Mouse (Mus musculus) cerebellum, postnatal 10 days (tissue): ENCODE measurements around the gene Xiap.
"Not testable (repeated sequence)": the region's sequence is repeated elsewhere in the genome, so short reads cannot be mapped to it uniquely, and the experiment has no call there.

Source experiments
- DNase-seq, 2 experiments: peaks; one replicate each; pipeline ENCODE4 v3.0.0; 2021; ENCODE audit warnings: mixed read lengths in 2 of 2

Xiap gene

GRCm38 (mm10) chrX:42059282-42060068 lies at the start of gene Xiap:
TSS of gene Xiap (plus strand) at chrX:42059679.
- no peak for DNase-seq

DNA sequence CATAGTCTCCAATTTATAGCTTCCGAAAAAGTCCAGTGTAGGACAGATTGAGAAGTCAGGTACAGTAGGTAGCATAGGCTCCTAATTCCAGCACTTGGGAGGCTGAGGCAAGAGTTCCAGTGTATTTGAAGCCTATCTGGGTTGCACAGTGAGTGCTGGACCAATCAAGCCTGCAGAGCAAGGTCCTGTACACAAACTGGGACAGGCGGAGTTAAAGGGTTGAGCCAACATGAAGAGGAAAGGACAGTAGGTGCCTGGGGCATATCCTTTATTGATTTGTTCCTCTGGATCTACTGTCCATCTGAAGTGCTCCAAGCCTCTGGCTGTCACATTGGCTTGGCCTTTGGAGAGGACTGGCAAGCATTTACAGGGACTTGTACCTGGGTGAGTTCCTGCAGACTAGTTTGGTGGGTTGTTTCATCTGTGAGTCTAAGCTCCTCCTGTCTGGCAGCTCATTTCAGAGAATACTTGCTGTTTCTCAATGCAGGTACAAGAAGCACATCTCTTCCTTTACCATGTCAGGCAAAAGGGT lies 46.7 kb upstream of the Xiap start:
- no peak for DNase-seq

DNA sequence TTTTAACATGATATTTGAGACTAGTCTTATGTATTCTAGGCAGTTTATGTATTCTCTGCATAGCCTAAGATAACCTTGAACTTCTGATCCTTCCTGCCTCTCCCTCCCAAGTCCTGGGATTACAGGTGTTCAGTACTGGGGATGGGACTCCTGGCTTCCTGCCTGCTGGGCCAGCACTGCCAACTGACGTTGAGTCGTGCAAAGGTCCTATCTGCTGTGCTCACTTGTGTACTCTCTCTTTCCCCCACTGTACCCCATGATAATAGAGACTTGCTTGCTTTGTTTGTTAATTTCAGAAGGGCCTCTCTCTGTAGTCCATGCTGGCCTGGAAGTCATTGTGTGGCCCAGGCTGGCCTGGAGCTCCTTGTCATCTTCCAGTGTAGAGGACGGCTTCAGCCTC lies 45.7 kb upstream of the Xiap start:
- DNase-seq: peak in 1 of 2 experiments; percentile 6

DNA sequence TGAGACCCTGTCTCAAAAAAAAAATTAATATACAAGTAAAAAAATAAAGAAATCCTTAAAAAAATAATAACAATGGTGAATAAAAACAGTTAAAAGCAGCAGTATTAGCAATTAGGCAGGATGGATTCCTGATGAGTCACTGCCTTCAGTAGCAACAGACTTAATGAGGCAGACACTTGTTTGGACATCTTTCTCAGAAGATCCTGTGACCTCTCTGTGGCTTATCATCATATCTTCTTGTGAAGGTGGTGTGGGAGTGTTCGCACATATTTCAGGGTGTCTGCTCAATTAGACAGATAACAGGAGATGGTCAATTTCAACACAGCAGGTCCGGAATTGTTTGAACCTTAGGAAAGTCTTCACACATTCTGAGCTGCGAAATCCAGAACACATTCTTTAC lies 45.0 kb upstream of the Xiap start:
- DNase-seq: no peak

- DNase-seq: peak in 1 of 2 experiments; percentile 1
These were observed 41.4 kb upstream of the Xiap start for GRCm38 (mm10) chrX:42018030-42018429.

GRCm38 (mm10) chrX:42019441-42019840 lies 40.0 kb upstream of the Xiap start:
- DNase-seq: no peak

DNA sequence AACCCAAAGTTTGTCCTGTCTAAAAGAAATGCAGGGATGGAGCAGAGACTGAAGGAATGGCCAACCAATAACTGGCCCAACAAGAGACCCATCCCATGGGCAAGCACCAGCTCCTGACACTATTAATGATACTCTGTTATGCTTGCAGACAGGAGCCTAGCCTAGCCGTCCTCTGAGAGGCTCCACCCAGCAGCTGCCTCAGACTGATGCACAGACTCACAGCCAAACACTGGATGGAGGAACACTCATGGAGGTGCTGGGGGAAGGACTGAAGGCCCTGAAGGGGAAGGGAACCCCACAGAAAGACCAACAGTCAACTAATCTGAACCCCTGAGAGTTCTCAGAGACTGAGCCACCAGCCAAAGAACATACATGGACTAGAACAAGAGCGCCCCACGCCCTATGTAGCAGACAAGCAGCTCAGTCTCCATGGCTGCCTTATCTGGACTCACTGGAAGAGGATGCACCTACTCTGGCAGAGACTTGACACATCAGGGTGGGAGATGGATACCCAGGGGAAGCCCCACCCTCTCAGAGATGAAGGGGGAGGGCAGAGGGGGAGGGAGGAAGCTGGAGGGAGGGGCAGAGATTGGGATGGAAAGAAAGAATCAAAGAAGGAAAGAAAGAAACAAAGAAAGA lies 33.6 kb upstream of the Xiap start:
- DNase-seq: not testable (repeated sequence)

- DNase-seq: not testable (repeated sequence)
These were observed 32.5 kb upstream of the Xiap start for GRCm38 (mm10) chrX:42026981-42027380.

DNA sequence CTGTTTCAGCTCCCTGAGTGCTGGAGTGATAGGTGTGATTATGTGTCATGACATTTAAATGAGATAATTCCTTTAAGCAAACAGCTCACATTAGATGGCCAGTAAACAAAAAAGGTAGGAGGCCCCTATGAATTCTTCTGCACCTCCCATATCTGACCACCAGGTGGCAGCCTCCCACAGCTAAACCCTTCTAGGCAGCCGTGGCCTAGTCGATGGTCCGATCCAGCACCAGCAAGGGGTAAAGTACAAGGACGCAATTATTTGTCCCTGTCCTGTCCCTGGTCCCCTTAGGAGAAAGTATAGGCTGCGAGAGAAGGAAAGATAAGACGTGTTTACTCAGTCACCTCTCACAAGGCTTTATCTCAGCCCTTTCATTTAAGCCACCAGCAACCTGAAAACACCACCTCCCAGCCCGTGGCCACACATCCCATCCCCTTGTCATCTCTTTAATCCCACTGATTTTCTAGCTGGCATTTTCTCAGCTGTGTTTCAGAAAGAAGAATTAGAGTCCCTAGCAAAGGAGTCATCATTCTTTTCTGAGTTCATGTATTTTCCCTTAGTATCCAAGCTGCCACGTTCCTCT lies 26.3 kb upstream of the Xiap start:
- peak; percentile 82 to 83 for DNase-seq

DNA sequence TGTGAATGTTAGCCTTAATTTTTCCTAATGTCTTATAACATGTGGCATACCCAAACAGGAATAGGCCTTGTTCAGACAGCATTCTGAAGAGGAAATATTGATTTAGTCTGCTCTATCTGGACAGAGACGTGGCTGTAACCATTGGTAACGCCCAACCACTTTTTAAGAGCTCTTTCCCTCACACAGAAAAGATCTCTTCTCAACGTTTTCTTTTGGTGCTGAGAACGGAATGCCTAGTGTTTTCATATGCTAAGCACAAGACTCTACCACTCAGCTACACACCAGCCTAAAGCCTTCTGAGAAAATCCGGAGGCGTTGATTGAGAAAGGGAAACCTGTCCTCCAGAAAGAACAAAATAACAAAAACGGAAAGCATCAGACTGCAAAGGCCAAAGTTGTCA lies 25.6 kb upstream of the Xiap start:
- DNase-seq: no peak

- DNase-seq: no peak
These were observed 20.0 kb upstream of the Xiap start for GRCm38 (mm10) chrX:42039481-42039880.

- DNase-seq: no peak
These were observed 14.5 kb upstream of the Xiap start for GRCm38 (mm10) chrX:42044935-42045334.

- no peak for DNase-seq
These were observed 8.5 kb upstream of the Xiap start for GRCm38 (mm10) chrX:42050652-42051643.

DNA sequence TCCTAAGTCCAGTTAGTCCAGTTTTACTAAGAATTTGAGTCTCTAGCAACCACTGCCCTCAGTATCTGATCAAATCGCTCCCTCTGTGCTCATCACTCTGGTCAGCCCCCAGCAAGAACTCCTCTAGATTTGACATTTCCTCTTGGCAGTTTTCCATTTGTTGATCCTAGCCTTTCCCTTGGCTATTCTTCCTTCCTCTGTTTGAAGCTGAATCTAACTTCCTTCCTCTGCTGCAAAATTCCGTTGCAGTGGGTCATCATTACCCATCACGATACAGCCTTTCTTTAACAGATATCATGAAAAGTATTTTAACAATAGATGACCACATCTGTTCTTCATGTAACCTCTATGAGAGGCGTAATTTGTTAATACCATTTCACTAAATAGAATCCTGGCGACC lies 2.5 kb upstream of the Xiap start:
- DNase-seq: no peak

DNA sequence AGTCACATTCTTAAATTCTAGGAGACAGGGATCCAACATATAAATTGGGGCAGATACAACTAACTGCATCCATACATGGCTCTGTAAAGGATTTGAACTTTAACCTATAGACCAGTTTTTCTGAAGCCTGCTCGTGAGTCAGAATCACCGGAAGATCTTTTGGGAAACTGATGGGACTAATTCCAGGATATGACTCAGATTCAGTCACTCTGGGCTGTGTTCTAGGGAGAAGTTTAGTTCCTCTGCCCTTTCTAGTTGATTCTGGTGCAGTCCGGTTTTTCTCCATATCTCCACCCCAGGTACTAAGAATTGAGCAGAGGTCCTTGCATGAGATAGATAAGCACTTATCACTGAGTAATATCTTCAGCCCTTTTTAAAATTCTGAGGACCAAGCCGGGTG lies 1.6 kb upstream of the Xiap start:
- no peak for DNase-seq

- no peak for DNase-seq
These were observed 4.1 kb downstream of the Xiap start for GRCm38 (mm10) chrX:42063621-42064020.

DNA sequence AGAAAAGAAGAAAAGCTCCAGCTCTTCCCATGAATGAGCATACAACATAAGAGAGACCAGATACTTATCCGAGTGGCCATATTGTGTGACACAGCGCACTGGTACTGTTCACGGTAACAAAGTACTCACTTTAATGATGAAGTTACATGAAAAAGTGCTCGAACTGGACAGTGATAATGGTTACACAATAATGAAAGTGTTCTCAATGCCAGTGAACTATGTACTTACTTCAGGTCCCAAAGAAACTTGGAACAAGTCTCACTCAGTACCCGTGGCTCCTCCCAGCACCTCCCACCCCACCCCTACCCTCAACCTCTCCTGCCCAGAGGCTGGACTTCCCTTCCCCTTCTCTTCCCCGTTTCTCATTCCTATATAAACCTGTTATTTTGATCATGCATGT lies 5.6 kb downstream of the Xiap start:
- DNase-seq: no peak

GRCm38 (mm10) chrX:42066771-42067170 lies 7.3 kb downstream of the Xiap start:
- DNase-seq: peak; percentile 23 to 30

DNA sequence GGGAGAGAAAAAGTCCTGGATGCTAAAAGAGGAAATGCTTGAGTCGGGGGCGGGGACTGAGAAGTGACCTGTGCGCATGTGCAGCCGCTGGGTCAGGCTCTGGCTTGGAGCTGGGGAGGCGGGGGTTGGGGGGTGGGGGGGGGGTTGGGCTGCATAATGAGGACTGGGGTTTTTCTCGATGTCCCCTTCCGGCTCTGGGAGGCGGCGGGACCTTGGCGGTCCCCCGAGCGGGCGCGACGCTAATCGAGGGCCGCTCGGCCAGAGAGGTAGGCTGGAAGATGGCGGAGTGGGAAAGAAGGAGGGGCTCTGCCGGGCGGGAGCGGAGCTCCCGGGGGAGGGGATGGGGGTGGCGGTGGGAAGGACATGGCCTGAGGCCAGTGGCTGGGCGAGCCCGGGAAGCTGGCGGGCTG lies 8.3 kb downstream of the Xiap start:
- DNase-seq: peak; percentile 84 to 89

DNA sequence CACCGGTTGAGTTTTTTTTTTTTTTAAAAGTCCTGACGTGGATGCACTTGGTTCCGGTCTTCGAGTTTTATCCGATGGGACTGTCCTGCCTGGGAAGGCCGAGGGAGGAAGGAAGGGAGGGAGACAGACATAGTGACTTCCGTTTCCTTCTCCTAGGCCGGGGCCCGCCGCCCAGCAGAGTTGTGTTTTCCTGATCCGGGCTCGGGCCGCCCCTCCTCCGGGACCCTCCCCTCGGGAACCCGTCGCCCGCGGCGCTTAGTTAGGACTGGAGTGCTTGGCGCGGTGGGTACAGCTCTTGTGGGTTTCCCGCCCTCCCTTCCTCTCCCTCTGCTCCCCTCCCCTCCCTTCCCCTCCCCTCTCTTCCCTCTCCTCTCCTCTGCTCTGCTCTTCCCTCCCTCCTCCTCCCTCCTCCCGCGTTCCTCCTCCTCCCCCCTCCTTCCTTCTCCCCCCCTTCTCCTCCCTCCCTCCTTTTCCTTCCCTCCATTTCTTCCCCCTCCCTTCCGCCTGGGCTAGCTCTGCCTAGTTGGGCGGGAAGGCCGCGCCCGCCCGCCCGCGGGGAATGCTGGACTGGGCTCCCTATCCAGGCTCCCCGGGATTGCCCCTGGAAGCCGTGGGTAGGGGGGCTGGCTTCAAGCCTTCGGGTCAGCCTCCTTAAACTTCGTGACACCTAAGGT lies 8.9 kb downstream of the Xiap start:
- DNase-seq: peak; percentile 78 to 83

DNA sequence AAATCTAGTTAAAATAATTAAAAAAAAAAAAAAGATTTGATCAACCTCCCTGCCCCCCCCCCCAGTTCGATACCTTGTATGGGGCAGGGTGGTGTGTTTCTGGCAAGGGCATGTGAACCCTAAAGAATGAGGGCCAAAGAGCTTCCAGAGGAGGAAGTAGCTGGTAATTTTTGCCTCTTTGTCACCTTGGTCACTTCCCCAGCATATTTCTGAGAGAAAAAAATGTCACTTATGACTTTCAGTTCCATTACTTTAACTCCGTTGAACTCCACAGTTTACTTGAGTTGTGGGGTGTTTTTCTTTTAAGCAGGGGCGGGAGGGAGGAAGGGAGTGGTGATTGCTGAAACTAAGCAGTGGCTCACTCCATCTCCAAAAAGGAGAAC lies 9.4 kb downstream of the Xiap start:
- DNase-seq: no peak

DNA sequence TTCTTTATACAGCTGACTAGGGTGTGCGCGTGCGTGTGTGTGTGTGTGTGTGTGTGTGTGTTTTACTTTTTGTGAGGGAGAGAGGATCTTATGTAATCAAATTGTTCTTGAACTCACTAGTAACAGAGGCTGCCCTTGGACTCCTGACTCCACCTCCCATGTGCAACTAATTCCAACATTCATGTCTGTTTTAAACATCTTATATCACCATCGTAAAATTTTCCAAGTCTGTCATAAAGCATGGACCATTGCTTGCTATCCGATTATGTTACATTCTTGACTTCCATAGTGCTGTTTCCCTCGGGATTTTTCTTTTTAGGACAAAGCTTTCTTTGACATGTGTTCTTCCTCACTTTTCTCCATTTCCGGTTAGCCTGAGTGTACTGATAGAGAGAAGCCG lies 28.3 kb downstream of the Xiap start:
- no peak for DNase-seq
